Mouse (Mus musculus): Measurements from ENCODE around the gene Idi2. TPM values are rescaled to one million over a fixed set of nuclear protein-coding genes. Genes with fewer than 3 reads are reported as not detected.
A peak's percentile ranks its signal among the peaks of the same experiment; 100 is the strongest.

Idi2 gene
- total and polyA plus RNA-seq, 3 experiments, result 0.07 TPM; not detected in 2

GRCm38 (mm10) chr13:8999464-8999863, 46.8 kb downstream of the Idi2 start:
- H3K36me3 ChIP-seq (ENCODE audit: control insufficient read depth in 1 of 2, insufficient read depth in 2 of 2, low read length in 2 of 2), result peaks cover 0 to 25% of the 10 kb centered on the region in 2 experiments; a peak in 2 of 4 replicates
- peak overlapping the region; percentile 28 for H3K9ac ChIP-seq (ENCODE audit: control insufficient read depth, low read depth, low read length, poor library complexity, severe bottlenecking)
- H3K79me2 ChIP-seq (ENCODE audit: control insufficient read depth, insufficient read depth, low read length, poor library complexity), result peaks cover 18% of the 10 kb centered on the region
- no peaks in the 10 kb centered on the region for H3K9me3 ChIP-seq (replicated peaks; ENCODE audit: insufficient read depth, low read length)
- H3K4me3 ChIP-seq (ENCODE audit: control insufficient read depth in 1 of 2, insufficient read depth in 1 of 2, low read depth in 2 of 2, low read length in 2 of 2), result peak overlapping the region; percentile 21 to 37; a peak in 3 of 4 replicates
- peaks cover 6 to 9% of the 10 kb centered on the region in 2 experiments; a peak in 3 of 4 replicates for H3K4me1 ChIP-seq (ENCODE audit: control insufficient read depth in 1 of 2, insufficient read depth in 2 of 2, low read length in 2 of 2)
- peak overlapping the region; percentile 38; the same call in 1 of the 2 replicates for H3K27ac ChIP-seq (ENCODE audit: control insufficient read depth, low read depth, low read length)
- DNase-seq (ENCODE audit: low read depth, low spot score), result peak; percentile 60
- TF ChIP-seq ZC3H11A (IDR thresholded peaks at IDR 0.05; ENCODE audit: low read depth, low read length) (no peak), MAFK (IDR thresholded peaks at IDR 0.05; ENCODE audit: borderline replicate concordance, low read depth, low read length) (no peak), TCF12 (IDR thresholded peaks at IDR 0.05; ENCODE audit: low read depth, low read length) (peak; percentile 19; the same call in 1 of the 2 replicates), ELF1 (IDR thresholded peaks at IDR 0.05; ENCODE audit: low read depth, low read length) (no peak), MYC (IDR thresholded peaks at IDR 0.05; ENCODE audit: low read depth, low read length) (peak; percentile 18; the same call in 1 of the 2 replicates), ZNF384 (IDR thresholded peaks at IDR 0.05; ENCODE audit: low read depth, low read length) (peak; percentile 48; the same call in 1 of the 2 replicates), ETS1 (IDR thresholded peaks at IDR 0.05; ENCODE audit: low read depth, low read length) (0 out of 2 replicates have a peak, but pooled peaks have one; percentile 8), MAZ (IDR thresholded peaks at IDR 0.05; ENCODE audit: low read depth, low read length) (no peak), SIN3A (IDR thresholded peaks at IDR 0.05; ENCODE audit: low read length) (0 out of 2 replicates have a peak, but pooled peaks have one; percentile 35), EP300 (IDR thresholded peaks at IDR 0.05; ENCODE audit: low read depth in 1 of 2, low read length in 2 of 2) (peak; percentile 20 to 31; a peak in 1 of 4 replicates)
- H3K27me3 ChIP-seq (ENCODE audit: control insufficient read depth in 1 of 2, insufficient read depth in 2 of 2, low read length in 2 of 2), result no peaks in the 10 kb centered on the region

- Histone ChIP-seq H3K9me3 (replicated peaks; ENCODE audit: insufficient read depth, low read length) (no peaks in the 10 kb centered on the region), H3K9ac (ENCODE audit: control insufficient read depth, low read depth, low read length, poor library complexity, severe bottlenecking) (no peak overlapping the region), H3K36me3 (ENCODE audit: control insufficient read depth in 1 of 2, insufficient read depth in 2 of 2, low read length in 2 of 2) (peaks cover 0 to 17% of the 10 kb centered on the region in 2 experiments; a peak in 2 of 4 replicates), H3K79me2 (ENCODE audit: control insufficient read depth, insufficient read depth, low read length, poor library complexity) (no peaks in the 10 kb centered on the region), H3K27ac (ENCODE audit: control insufficient read depth, low read depth, low read length) (no peak overlapping the region), H3K4me1 (ENCODE audit: control insufficient read depth in 1 of 2, insufficient read depth in 2 of 2, low read length in 2 of 2) (peaks cover 2 to 6% of the 10 kb centered on the region in 2 experiments; a peak in 1 of 4 replicates), H3K4me3 (ENCODE audit: control insufficient read depth in 1 of 2, insufficient read depth in 1 of 2, low read depth in 2 of 2, low read length in 2 of 2) (no peak overlapping the region), H3K27me3 (ENCODE audit: control insufficient read depth in 1 of 2, insufficient read depth in 2 of 2, low read length in 2 of 2) (no peaks in the 10 kb centered on the region; a peak in 1 of 4 replicates)
- TF ChIP-seq CHD1 (IDR thresholded peaks at IDR 0.05; ENCODE audit: low read depth, low read length) (no peak), HCFC1 (IDR thresholded peaks at IDR 0.05; ENCODE audit: low read depth, low read length) (no peak), TBP (IDR thresholded peaks at IDR 0.05; ENCODE audit: low read depth, low read length) (no peak), MYB (IDR thresholded peaks at IDR 0.05; ENCODE audit: low read depth, low read length) (no peak), NELFE (IDR thresholded peaks at IDR 0.05; ENCODE audit: low read depth, low read length) (no peak), MEF2A (IDR thresholded peaks at IDR 0.05; ENCODE audit: extremely low read depth, insufficient replicate concordance, low read depth, low read length, poor library complexity, severe bottlenecking) (no peak), TCF12 (IDR thresholded peaks at IDR 0.05; ENCODE audit: low read depth, low read length) (no peak), ZKSCAN1 (IDR thresholded peaks at IDR 0.05; ENCODE audit: low read depth, low read length) (no peak), ZMIZ1 (IDR thresholded peaks at IDR 0.05; ENCODE audit: low read depth, low read length) (no peak), USF1 (IDR thresholded peaks at IDR 0.05; ENCODE audit: low read depth, low read length) (no peak), NRF1 (IDR thresholded peaks at IDR 0.05; ENCODE audit: insufficient read depth, low read depth, low read length, poor library complexity, severe bottlenecking) (no peak), SIN3A (IDR thresholded peaks at IDR 0.05; ENCODE audit: low read length) (no peak), USF2 (IDR thresholded peaks at IDR 0.05; ENCODE audit: borderline replicate concordance in 1 of 2, insufficient read depth in 1 of 2, low read depth in 1 of 2, low read length in 2 of 2) (no peak), KAT2A (conservative IDR thresholded peaks at IDR 0.05; ENCODE audit: low read depth, low read length) (no peak), RCOR1 (IDR thresholded peaks at IDR 0.05; ENCODE audit: low read depth, low read length) (no peak)
- DNase-seq (ENCODE audit: low read depth, low spot score), result no peak
These were observed 50.6 kb downstream of the Idi2 start for GRCm38 (mm10) chr13:9003306-9003705.
